Mouse (Mus musculus): ENCODE measurements around the gene Cpn1.

The Cpn1 gene

DNA sequence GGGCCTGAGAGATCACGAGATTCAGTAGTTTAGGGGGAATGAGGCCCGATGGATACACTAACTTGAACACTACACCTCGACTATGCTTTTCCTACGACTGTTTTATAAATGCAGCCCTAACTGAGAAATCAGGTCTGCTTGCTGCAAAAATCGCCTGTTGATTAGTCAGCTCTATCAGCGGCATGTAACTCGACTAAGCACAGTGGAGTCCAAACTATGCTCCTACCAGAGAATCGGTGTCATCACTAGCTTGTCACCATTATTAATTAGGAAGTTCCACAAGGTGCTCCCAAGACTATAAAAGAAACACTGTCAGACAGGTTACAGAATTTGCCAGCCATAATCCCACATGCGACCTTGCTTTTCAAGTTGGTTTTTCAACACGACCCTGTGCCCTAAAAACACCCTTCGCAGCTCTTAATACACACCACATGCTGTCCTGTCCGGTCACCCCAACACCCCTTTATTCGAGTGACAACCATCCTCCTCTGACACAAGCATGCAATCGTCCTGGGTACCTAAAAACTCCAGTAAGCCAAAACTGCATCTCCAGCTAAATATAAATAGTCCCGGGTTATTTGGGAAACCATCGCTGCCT is 47.1 kb downstream of the Cpn1 start:
- peak; percentile 34 for DNase-seq (ENCODE audit: low read depth)

- no peak for DNase-seq (ENCODE audit: low read depth)
Measured at GRCm38 (mm10) chr19:43938355-43938754, 48.0 kb downstream of the Cpn1 start.

DNA sequence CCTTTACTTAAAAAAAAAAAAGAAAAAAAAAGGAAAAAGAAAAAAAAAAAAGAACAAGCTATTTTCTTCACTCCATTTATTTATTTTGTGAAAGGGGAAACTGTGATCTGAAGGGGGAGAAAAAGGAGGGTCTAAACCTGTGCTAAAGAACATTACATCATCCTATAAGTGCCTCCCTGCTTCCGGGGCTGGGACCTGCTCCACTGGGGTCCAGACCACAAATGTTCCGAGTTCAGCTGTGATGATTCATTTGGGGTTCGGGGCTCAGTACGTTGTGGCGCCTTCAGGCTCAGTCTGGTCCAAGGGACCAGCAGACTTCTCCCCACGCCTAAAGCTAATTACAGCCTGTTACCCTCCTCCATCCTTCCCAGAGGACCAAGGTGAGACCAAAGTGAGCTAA is 55.4 kb downstream of the Cpn1 start:
- peak; percentile 77 for DNase-seq (ENCODE audit: low read depth)

- DNase-seq (ENCODE audit: low read depth) = peak; percentile 51
Measured at GRCm38 (mm10) chr19:43930366-43930765, 56.0 kb downstream of the Cpn1 start.

DNA sequence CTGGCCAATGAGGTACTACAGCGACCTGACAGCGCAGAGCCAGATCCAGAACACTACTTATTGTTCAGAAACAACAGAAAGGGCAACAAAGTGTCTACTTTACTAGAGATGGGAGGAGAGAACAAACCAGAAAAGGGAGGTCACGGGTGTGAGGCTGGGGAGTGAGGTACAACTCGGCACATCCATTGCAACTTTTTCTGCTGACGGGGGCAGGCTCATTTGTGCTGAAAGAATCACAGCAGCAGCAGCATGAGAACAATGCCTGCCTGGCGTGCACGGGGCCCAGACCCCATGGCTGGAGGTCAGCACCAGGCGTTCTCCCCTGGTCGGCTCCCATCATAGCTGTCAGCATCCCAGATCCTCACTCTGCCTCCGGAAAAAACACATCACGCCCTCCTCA is 56.5 kb downstream of the Cpn1 start:
- DNase-seq (ENCODE audit: low read depth) = no peak

DNA sequence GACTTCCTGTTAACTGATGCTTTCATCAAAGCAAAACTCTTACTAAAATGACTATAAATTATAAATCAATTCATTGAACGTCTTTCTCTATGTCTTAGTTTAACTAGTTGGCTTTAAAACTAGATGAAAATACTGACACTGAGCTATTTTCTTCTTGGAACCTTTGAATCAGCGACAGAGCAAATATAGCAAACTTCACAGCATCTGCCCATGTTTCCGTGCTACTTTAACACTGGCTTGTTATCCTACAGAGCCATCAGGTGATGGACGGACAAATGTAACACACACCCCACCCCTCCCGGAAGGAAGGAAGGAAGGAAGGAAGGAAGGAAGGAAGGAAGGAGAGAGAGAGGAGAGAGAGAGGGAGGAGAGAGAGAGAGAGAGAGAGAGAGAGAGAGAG is 58.4 kb downstream of the Cpn1 start:
- DNase-seq (ENCODE audit: low read depth) = no peak

GRCm38 (mm10) chr19:43927057-43927456 is 59.3 kb downstream of the Cpn1 start:
- no peak for DNase-seq (ENCODE audit: low read depth)

DNA sequence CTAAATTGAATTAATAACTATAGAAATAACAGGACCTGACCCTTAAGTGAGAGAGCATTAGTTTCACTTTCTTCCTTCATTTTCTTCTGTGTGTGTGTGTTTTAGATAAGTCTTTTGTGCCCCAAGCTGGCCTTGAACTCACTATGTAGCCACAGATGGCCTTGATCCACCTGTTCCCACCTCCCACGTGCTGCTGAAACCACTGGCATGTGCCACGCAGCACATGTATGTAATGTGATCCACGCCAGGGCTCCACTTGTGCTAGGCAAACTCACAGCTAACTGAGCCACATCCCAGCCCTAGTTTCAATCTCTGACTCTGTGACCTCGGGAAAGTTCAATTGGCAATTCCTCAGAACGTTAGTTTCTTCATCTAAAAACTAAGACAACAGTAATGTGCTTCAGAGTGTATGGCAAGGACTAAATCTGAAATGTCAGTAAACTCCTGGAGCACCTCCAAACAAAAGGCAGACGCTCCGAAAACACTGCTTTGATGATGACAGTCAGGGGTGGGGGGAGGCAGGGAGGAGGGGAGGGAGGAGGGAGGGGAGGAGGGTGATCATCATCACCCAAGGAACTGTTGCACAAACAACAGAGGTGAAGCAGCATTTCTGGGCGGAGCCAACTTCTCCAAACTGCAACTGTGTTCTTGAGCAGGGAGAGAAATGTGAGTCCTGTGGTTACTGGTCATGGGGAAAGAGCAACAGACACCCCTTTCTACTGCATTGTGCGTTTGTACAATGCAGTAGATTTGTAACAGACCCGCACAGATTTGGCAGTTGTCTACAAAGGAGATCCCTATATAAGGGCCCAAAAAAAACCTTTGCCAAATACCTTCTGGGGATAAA is 60.0 kb downstream of the Cpn1 start:
- peak; percentile 83 for DNase-seq (ENCODE audit: low read depth)

DNA sequence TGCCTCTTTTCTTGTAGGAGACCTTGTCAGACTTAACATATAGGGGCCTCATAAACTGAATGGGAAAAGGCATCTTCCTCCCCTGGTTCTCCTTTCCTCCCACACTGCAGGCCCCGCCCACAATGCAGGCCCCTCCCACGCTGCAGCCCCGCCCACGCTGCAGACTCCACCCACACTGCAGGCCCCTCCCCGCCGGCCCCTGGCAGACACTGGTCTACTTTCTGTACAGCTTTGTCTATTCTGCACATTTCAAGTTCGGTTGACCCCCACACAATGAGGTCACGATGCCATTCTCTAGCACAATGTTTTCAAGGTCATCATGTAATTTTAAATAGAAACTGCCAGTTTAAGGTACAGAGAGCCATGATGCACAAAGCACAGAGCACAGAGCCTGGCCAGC is 62.0 kb downstream of the Cpn1 start:
- peak; percentile 34 for DNase-seq (ENCODE audit: low read depth)

GRCm38 (mm10) chr19:43922963-43923362 is 63.4 kb downstream of the Cpn1 start:
- DNase-seq (ENCODE audit: low read depth) = no peak

DNA sequence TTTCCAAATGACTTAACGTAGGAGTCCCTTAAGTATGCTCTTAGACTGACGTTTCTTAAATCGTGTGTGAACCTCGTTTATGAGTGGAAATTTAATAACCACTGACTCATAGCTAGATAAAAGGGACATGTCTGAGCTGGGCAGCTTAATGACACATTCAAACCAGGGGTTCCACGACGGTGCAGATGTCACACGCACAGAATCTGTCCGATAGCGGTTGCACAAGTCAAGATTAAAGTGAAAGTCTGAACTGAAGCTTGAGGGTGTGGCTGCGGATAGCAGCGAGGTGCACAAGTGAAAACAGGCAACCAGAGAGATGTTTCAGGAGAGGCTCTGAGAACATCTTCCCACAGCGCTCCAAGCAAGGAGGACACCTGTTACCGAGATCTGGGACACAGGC is 64.9 kb downstream of the Cpn1 start:
- DNase-seq (ENCODE audit: low read depth) = no peak

DNA sequence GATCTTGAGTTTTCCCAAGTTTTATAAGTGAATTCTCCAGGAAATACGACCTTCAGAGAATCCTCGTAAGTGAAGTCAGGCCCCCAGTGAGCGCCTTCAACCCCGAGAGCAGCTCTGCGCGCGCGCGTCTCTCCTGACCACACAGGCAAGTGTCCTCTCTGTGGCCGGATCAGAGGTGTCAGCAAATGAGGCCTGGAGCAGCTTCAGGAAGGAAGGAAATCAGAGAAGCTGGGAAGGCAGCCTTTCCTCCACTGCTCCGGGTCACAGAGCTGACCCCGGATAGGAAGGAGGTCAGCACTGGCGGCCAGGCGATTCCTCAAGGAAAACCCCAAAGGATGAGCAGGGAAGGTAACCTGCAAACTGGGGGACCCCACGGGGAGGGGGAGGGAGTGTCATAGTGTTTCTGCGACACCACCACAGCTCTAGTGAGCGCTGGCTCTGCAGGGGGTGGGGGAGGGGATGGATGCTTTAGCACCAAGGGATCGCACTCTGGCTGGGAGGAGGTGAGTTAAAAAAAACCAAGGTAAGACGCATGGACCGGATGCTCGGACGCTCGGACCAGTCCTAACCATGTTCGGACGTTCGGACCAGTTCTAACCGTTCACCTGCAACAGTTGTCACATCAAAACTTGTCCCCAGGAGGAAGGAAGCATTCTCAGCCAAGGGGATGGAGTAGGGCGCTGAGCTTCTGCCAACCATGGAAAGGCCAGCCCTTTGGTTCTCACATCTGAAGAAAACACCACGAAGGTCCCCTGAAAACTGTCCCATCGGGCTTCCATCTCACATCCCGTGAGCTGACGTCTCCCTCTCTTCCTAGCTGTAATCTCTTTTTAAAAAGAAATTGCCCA is 65.7 kb downstream of the Cpn1 start:
- no peak for DNase-seq (ENCODE audit: low read depth)

- DNase-seq (ENCODE audit: low read depth) = peak; percentile 74
Measured at GRCm38 (mm10) chr19:43919841-43920240, 66.5 kb downstream of the Cpn1 start.

GRCm38 (mm10) chr19:43918834-43919233 is 67.5 kb downstream of the Cpn1 start:
- no peak for DNase-seq (ENCODE audit: low read depth)

DNA sequence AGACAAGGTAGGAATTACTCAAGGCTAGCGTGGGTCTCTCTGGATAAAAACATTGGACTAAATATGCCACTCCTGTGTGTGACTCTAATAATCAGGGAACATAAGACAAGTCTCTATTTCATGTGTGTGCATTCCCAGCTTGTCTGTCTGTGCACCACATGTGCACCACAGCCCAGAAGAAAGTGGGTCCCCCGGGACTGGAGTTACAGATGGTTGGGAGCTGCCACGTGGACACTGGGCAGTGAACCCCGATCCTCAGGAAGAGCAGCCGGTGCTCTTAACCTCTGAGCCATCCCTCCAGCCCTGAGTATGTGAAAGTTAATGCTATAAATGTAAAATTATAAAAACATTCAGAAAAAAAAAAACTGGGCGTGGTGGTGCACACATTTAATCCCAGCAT is 68.6 kb downstream of the Cpn1 start:
- DNase-seq (ENCODE audit: low read depth) = no peak

GRCm38 (mm10) chr19:43917406-43917691 is 69.0 kb downstream of the Cpn1 start:
- no peak for DNase-seq (ENCODE audit: low read depth)

GRCm38 (mm10) chr19:43916586-43917405 is 69.6 kb downstream of the Cpn1 start:
- DNase-seq (ENCODE audit: low read depth) = peak; percentile 63

DNA sequence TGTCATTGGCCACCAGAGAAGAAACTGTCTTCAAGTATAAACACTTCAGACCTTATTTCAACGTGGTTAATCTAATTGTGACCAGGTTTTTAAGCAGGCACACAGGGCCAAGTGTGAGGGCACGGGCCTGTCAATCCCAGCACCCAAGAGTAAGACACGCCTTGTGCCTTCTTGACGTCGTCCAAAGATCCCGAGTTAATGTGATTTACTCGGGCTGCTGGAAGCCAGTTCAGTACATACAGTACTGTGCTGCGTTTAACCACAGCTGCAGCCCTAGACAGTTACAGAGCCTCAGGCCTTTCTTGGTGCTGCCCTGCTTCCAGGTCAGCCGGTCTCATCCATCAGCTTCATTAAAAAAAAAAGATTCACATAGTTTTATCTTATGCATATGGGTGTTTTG is 70.9 kb downstream of the Cpn1 start:
- no peak for DNase-seq (ENCODE audit: low read depth)

GRCm38 (mm10) chr19:43914986-43915385 is 71.4 kb downstream of the Cpn1 start:
- DNase-seq (ENCODE audit: low read depth) = no peak

DNA sequence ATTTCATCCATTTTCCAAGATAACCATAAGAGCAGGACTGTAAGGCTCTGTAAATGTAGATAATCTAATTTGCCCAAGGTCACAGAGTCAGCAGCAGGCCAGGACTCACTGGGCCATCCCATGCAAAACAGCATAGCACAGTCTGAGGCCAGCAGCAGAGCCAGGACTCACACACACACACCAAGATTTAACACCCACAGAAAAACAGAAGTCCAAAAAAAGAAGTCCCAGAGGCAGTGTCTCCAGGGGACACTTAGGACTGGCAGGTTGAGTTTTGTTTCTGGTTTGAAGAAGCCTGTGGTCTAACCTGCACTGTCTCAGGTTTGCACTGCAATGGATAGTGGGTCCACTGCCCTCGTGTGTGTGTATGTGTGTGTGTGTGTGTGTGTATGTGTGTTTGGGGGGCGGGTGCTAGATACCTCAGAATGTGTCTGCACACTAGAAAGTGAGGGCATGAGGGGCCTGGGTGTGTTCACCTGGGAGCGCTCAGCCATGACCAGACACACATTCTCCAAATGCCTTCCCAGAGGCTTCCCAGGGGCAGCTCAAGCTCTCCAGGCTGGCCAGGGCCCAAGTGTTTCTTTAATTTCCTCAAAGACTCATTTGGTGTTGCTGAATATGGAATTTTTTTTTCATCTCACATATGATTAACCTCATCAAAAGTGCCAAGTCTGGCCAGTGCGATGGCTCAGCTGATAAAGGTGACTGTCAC is 73.4 kb downstream of the Cpn1 start:
- no peak for DNase-seq (ENCODE audit: low read depth)

DNA sequence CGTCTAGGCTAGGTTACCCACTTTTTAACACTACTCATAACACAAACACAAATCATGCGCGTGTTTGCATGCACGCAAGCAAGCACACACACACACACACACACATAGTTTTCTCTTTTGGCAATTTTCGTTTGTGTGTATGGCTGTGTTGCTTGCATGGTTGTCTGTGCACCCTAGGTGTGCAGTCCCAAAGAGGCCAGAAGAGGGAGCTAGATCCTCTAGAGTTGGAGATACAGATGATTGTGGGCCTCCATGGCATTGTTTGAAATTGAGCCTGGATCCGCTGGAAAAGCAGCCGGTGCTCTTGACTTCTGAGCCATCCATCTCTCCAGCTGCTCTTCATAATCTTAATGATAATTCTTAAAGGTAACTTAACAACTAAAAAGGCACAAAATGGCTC is 79.9 kb downstream of the Cpn1 start:
- DNase-seq (ENCODE audit: low read depth) = peak; percentile 47

All from 416B (cell line).